Mouse (Mus musculus) CD8-positive naive resting alpha-beta T cell, adult 57 days (primary cell): ENCODE data around the gene Fat2. TPM values are rescaled to one million over a fixed set of nuclear protein-coding genes. Genes with fewer than 3 reads are reported as not detected.

Experiments used
- total RNA-seq: library from RNA; stranded (reverse); gene quantifications from one replicate; pipeline ENCODE4 v1.2.4, GENCODE M21; 2023

Gene Fat2
- total RNA-seq = 0.24 TPM

DNA sequence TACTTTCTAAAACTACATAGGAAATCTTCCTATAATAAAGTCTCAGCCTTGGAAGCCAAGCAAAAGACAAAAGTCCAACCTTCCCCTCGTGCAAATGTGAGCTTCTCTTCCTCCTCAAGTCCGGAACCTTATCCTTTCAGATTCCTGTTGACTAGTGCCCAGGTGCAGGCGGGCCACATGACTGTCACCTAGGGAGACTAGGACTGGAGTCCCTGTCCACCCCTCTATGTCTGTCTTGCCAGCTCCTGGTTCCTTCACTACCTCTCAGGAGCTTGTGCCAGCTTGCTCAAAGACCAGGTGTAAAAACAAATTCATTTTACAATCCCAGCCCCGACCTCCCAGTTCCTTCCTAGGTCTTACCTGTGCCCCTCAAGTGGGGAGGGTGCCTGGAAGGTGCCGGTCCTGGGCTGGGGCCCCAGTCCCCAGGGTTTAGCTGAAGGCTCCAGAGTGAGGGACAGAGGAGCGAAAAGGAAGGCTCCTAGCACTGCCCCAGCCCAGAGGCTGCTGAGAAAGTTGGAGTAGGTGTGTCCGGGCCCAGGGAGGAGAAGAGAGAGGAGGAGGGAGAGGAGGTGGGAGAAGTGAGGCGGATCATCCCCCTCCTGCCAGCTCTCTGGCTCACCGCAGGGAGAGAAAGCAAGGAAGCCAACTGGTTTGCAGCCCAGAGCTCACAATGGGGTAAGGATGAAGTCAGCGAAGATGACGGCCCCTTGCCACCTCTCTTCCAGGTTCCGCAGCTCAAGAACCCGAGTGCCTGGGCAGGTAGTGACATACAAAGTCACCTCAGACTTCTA is at the start of gene Fat2:
Fat2 (minus strand) TSS at position 464 of the 791 bp plus-strand sequence.

DNA sequence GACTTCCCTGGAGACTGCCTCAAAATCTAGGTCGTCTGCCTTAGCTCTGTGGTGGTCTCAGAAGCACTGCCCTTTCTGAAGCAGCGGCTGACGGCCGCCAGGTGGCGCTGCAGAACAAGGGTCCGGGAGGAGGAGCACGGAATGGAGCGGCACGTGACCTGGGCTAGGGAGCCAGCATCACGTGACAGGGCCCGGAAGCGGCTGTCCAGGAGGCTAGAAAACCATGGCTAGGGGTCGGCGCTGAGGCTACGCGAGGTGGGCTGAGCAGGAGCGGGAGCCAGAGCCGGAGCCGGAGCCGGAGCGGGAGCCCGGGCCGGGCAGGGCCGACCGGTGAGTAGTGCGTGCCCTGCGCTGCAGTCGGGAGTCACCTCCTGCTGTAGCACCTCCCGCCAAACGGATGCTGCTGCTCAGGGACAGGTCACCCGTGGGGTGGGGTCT is 132.2 kb downstream of the Fat2 start, which contains the start of gene Slc36a1:
Slc36a1 (plus strand) TSS at position 192 of the 438 bp plus-strand sequence.

Other genes starting within 250 kb of the Fat2 start
- 82.9 TPM for gene Gm2a, start 238.4 kb downstream of the Fat2 start, total RNA-seq
- gene Slc36a3, start 184.9 kb downstream of the Fat2 start, total RNA-seq = not detected
- not detected for gene Slc36a2, start 151.5 kb downstream of the Fat2 start, total RNA-seq
- gene Slc36a1, start 132.2 kb downstream of the Fat2 start, total RNA-seq = 21.9 TPM
- 2.4 TPM for gene Sparc, start 86.6 kb upstream of the Fat2 start, total RNA-seq
- 54.7 TPM for gene Atox1, start 124.7 kb upstream of the Fat2 start, total RNA-seq
- 85.9 TPM for gene G3bp1, start 133.1 kb upstream of the Fat2 start, total RNA-seq